Mouse (Mus musculus) gastrocnemius, adult 8-10 months (tissue): Measurements from ENCODE around the gene Rad23b. TPM values are rescaled to one million over a fixed set of nuclear protein-coding genes. Genes with fewer than 3 reads are reported as not detected.
A peak's percentile ranks its signal among the peaks of the same experiment; 100 is the strongest.
"Not testable (repeated sequence)": the region's sequence is repeated elsewhere in the genome, so short reads cannot be mapped to it uniquely, and the experiment has no call there.

Source experiments
- DNase-seq, 2 experiments: peaks; one replicate each; pipeline ENCODE4 v3.0.0; 2022; ENCODE audit warnings: low spot score in 2 of 2
- total RNA-seq, 4 experiments: library from RNA; stranded (reverse); gene quantifications; 2 replicates each; pipeline ENCODE4 v1.2.4; 2022

The Rad23b gene
- 100 to 1,000 TPM; 125 to 157 (median 139) TPM for total RNA-seq

DNA sequence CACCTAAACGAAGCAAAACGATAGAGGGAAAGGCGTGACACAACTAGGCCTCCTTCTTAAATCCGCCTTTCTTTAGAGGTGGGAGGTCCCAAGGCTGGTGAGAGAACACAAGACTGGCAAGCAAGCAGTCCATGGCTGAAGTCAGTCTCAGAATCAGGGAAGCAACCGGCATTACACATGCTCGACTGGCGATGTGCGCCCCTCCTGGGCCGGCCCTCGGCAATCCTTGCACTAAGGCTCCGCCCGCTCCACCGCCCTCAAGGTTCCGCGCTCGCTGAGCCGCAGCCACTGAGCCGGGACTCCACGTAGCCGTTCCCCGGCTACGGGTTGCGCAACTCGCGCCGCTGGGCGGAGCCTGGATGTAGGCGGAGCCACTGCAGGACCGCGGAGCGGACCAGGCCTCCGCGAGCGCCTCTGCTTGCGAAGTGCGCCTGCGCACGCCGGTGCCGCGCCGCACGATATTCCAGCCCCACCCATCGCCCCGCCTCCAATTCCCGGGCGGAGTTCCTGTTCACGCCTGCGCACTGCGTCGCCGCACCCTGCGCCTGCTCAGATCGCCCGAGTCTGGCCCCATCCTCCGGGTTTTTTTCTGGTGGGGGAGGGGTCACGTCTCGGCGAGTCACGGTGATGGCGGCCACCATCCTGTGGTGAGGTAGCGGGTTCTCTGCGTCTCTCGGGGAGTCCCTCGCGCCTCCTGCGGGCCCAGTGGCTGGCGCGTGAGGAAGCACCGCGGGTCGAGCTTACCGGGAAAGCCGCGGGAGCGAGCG lies at the start of gene Rad23b:
Gene Rad23b, plus strand, starts transcription at position 592 of the 767 bp plus-strand sequence.
- peak; percentile 99 to 100 for DNase-seq

- DNase-seq, result no peak
These were observed 45.7 kb upstream of the Rad23b start for GRCm38 (mm10) chr4:55304121-55304520.

GRCm38 (mm10) chr4:55306636-55307035 lies 43.2 kb upstream of the Rad23b start:
- no peak for DNase-seq

- no peak for DNase-seq
These were observed 33.1 kb upstream of the Rad23b start for GRCm38 (mm10) chr4:55316726-55317125.

- not testable (repeated sequence) for DNase-seq
These were observed 31.5 kb upstream of the Rad23b start for GRCm38 (mm10) chr4:55318350-55318749.

- no peak for DNase-seq
These were observed 23.9 kb upstream of the Rad23b start for GRCm38 (mm10) chr4:55325786-55326518.

DNA sequence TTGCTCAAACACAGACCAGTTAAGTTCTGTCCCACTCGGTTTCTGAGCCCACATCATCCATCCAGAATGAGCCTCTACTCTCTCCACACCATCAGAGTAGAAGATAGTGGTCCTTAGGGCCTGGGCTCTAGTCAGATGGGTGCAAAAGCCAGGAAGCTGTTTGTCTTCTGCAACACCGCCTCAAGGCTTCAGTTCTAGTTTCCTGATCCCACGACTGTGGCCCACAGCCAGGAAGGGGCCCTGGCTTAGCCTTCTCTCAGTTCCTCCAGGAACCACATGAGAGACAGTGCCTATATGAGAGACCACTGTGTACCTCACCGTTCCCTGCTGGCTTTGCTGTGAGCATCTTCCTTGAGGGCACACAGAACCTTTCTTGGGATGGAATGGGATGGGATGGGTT lies 22.3 kb upstream of the Rad23b start:
- DNase-seq, result no peak

GRCm38 (mm10) chr4:55328471-55328870 lies 21.4 kb upstream of the Rad23b start:
- no peak for DNase-seq

DNA sequence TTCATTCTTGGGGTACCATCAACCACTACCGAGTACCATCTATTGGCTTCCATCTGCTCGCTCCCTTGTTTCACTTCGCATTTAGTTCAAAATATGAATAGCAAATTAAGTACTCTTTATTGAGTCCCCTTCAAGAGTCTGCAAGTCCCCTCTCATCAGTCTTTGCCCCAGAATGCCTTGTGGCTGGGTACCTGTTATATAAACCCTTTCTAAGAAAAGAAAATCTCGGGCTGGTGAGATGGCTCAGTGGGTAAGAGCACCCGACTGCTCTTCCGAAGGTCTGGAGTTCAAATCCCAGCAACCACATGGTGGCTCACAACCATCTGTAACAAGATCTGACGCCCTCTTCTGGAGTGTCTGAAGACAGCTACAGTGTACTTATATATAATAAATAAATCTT lies 20.9 kb upstream of the Rad23b start:
- DNase-seq, result not testable (repeated sequence)

GRCm38 (mm10) chr4:55329621-55330346 lies 20.1 kb upstream of the Rad23b start:
- no peak for DNase-seq

- DNase-seq, result no peak
These were observed 14.6 kb upstream of the Rad23b start for GRCm38 (mm10) chr4:55335030-55335770.

- DNase-seq, result no peak
These were observed 10.9 kb upstream of the Rad23b start for GRCm38 (mm10) chr4:55338905-55339304.

- no peak for DNase-seq
These were observed 10.5 kb upstream of the Rad23b start for GRCm38 (mm10) chr4:55339388-55339787.

GRCm38 (mm10) chr4:55341797-55342196 lies 8.0 kb upstream of the Rad23b start:
- no peak for DNase-seq

- DNase-seq, result no peak
These were observed 7.2 kb upstream of the Rad23b start for GRCm38 (mm10) chr4:55342602-55343001.

DNA sequence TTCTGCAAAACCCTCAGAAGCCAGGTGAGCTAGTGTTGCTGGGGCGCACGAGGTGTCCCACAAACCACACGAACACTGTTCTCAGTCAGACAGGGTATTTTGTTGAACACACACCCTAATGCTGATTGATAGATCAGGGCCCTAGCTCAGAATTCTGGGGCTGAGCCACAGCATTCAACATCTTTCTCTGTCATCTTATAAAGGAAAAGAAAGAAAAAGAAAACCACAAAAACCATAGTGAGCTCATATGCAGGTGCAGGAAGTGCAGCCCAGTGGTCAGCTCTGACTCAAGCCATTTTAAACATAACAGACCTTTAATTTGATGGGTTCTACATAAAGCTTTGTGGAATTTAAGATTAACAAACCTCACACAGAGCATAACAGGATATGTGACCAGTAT lies 6.6 kb upstream of the Rad23b start:
- no peak for DNase-seq

DNA sequence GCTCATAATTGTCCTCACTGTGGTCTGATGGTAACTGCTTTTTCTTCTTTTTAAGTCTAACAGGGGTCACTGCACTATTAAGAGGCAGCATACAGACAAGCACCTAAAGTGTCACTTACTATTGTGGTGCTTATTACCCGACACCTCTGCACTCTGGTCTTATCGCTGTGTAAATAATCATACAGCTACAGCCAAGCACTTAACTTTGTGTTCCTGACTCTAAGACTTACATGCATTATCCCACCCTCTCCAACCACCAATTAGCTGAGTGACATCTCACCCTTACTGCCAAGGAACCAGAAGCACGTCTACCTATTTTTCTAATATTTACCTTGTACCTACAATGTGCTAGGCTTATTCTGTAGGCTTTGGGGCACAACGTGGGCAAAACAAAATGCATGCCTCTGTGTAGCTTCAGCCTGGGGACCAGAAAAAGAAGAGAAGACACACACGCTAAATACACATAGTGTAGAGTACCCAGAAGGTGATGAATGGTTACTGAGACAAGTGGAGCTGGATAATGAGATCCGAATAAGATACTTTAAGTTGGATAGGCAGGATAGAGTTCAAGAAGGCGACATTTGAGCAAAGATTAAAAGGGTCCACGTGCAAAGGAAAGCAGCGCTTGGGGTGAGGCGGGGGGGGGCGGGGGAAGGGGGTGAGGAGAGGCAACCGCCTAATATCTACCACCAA lies 938 bp upstream of the Rad23b start:
- DNase-seq, result no peak

DNA sequence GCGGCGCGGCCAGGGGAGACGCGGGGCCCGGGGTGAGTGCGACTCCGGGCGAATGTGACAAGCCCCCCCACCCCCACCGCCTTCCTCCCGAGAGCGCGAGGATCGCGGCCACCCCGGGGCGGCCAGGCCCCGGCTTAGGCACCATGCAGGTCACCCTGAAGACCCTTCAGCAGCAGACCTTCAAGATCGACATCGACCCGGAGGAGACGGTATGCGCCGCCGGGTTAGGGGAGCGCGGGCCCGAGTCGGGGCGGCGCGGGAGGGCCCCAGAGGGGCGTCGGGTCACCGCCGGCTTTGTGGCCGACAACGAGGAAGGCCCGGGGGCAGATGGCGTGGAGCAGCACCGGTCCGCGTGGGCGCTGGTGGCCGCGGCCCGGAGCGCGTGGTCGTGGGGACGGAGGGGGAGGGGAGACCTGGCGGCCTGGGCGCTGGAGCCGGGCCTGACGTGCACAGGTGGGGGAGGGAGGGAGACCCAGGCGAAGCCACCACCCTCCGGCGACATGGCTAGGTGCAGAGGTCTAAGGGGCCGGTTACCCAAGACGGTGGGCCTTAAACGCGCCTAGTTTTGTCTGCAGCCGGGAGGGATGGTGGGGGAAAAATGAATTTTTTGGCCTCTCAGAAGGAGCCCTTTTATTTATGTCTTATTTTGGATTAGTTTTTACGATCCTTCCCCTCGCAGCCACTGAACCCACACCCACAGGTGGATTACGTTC lies 532 bp downstream of the Rad23b start:
- DNase-seq, result peak; percentile 34 to 36

DNA sequence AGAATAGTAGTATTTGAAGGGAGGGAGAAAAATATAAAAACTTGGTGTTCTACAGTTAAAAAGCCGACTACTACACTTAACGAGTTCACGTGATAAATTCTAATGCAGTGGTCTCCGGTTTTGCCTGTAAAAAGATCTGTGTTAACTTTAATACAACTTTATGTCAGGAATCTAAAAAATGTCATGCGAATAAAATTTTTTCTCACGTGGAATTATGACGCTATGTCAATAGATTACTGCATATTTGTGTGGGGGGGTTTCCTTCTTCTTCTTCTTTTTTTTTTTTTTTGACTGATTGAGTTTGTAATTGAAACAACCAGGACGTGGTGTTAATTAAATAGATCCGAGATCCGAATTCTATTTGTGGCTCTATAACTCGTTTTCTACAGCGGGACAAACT lies 1.2 kb downstream of the Rad23b start:
- DNase-seq, result no peak

DNA sequence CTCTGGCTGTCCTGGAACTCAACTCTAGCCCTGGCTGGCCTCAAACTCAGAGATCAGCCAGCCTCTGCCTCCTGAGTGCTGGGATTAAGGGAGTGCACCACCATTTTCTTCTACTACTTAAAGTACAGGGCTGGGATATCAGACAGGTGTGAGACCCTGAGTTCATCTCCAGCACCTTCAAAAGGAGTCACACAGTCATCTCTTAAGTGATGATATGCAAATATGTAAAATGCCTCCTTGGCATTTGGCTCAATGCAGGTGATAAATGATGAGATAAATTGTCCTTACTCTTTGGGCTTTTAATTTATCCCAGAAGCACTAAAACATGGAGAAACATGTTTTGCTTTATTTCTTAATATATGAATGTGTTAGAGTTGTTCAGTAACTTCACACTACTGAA lies 2.0 kb downstream of the Rad23b start:
- no peak for DNase-seq
